Mouse (Mus musculus) kidney, embryonic 15.5 days (tissue): Measurements from ENCODE around the gene Opcml. TPM values are rescaled to one million over a fixed set of nuclear protein-coding genes. Genes with fewer than 3 reads are reported as not detected.

Source experiments
- ATAC-seq: fragments of 200-750 bp; cut with Nextera tagmentation; replicated peaks from 2 replicates; pipeline ENCODE4 v1.8.0; 2017; ENCODE audit warnings: moderate TSS enrichment; ENCODE audit not compliant: low FRiP score
- H3K27ac ChIP-seq: fragments of 300-500 bp; sonication (generic); 2 replicates; pipeline ENCODE4 v1.5.1; 2015; ENCODE audit warnings: mild to moderate bottlenecking, inconsistent platforms
- H3K27me3 ChIP-seq: fragments of 300-500 bp; sonication (generic); 2 replicates; pipeline ENCODE4 v1.6.1; 2015; ENCODE audit warnings: inconsistent platforms
- H3K36me3 ChIP-seq: fragments of 300-500 bp; sonication (generic); 2 replicates; pipeline ENCODE4 v1.6.1; 2015; ENCODE audit warnings: inconsistent platforms
- H3K4me1 ChIP-seq: fragments of 300-500 bp; sonication (generic); 2 replicates; pipeline ENCODE4 v1.6.1; 2015; ENCODE audit warnings: inconsistent platforms
- H3K4me2 ChIP-seq: fragments of 300-500 bp; sonication (generic); 2 replicates; pipeline ENCODE4 v1.6.1; 2015; ENCODE audit warnings: moderate library complexity, mild to moderate bottlenecking, inconsistent platforms
- H3K4me3 ChIP-seq: fragments of 300-500 bp; sonication (generic); replicated peaks from 2 replicates; pipeline ENCODE4 v1.5.1; 2015; ENCODE audit warnings: mild to moderate bottlenecking, inconsistent platforms
- H3K9ac ChIP-seq: fragments of 300-500 bp; sonication (generic); 2 replicates; pipeline ENCODE4 v1.6.1; 2015; ENCODE audit warnings: mild to moderate bottlenecking, inconsistent platforms
- H3K9me3 ChIP-seq: fragments of 300-500 bp; sonication (generic); replicated peaks from 2 replicates; pipeline ENCODE4 v1.6.1; 2016; ENCODE audit warnings: inconsistent platforms
- WGBS: fragments of 180-500 bp; shearing (Covaris S2); methylation state at CpG from one replicate; pipeline ENCODE4 v1.1.7; 2015; ENCODE audit warnings: mixed read lengths; 5-methylcytosine and 5-hydroxymethylcytosine counted together
- microRNA-seq: library from miRNA; unstranded; fragments of <30 nt; microRNA quantifications from one replicate; pipeline ENCODE4, GENCODE M21; 2016
- polyA plus RNA-seq: library from polyadenylated mRNA; unstranded; fragments of >200 nt; fragmentation: Nextera tagmentation; extraction: Ambion mirVana; gene quantifications from 2 replicates; pipeline ENCODE4 v1.2.1, GENCODE M21; 2015

The Opcml gene
- polyA plus RNA-seq, 1 experiment from 2014 or later: 1.5 TPM

- Histone ChIP-seq H3K9ac (no peak overlapping the region), H3K27ac (no peak overlapping the region), H3K36me3 (no peaks in the 10 kb centered on the region), H3K9me3 (no peaks in the 10 kb centered on the region), H3K27me3 (no peaks in the 10 kb centered on the region), H3K4me2 (no peak overlapping the region), H3K4me3 (no peak overlapping the region), H3K4me1 (no peaks in the 10 kb centered on the region)
- 72% methylated on average over 6 of the region's 6 CpGs for WGBS
- no peak for ATAC-seq
These were observed 1146.6 kb downstream of the Opcml start for GRCm38 (mm10) chr9:28937163-28937562.

DNA sequence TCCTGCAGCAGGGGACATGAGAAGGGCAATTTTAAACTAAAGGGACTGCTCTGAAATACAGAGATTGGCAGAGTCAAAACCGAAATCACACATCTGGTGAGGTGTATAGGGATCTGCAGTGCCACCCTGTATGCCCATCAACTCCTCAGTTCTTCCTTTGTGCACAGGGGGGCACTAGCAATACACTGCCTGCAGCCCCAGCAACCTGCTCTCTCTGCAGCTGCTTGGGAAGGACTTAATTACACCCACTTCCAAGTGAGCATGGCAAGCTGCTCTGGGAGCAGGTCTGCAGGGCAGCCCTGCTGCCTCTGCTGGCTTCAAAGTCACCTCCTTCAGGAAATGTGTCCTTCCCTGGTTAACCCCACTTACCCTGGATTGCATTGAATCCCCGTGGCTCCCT, 1147.4 kb downstream of the Opcml start:
- Histone ChIP-seq H3K4me2 (no peak overlapping the region), H3K27ac (no peak overlapping the region), H3K9ac (no peak overlapping the region), H3K4me1 (no peaks in the 10 kb centered on the region), H3K9me3 (no peaks in the 10 kb centered on the region), H3K36me3 (no peaks in the 10 kb centered on the region), H3K4me3 (no peak overlapping the region), H3K27me3 (no peaks in the 10 kb centered on the region)
- no peak for ATAC-seq
- 65% methylated on average over 2 of the region's 2 CpGs for WGBS

DNA sequence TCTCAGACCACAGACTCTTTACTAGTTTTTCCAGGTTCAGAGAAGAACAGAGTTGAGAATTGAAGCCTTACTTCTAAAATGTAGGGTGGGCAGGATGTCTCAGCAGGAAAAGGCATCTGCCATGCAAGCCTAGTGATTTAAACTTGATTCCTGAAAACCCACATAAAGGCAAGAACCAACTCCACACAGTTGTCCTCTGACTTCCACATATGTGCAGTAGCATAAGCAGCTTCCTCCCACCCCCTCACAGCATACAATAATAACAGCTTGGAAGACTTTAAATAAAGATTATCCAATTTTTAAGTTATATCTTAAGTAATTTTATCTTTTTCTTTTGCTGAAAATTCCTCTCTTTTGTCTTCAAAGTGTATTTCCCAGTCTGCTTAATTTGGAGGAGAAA, 1150.3 kb downstream of the Opcml start:
- Histone ChIP-seq H3K4me2 (no peak overlapping the region), H3K4me3 (no peak overlapping the region), H3K9me3 (no peaks in the 10 kb centered on the region), H3K4me1 (no peaks in the 10 kb centered on the region), H3K9ac (no peak overlapping the region), H3K27me3 (no peaks in the 10 kb centered on the region), H3K36me3 (no peaks in the 10 kb centered on the region), H3K27ac (no peak overlapping the region)
- ATAC-seq: no peak

- H3K4me3 ChIP-seq: no peak overlapping the region
- ATAC-seq: no peak
These were observed 1178.9 kb downstream of the Opcml start for GRCm38 (mm10) chr9:28969455-28969854.

More at GRCm38 (mm10) chr9:28969455-28969854, 1178.9 kb downstream of the Opcml start:
- Histone ChIP-seq H3K4me2 (no peak overlapping the region), H3K4me1 (no peaks in the 10 kb centered on the region), H3K27me3 (no peaks in the 10 kb centered on the region), H3K27ac (no peak overlapping the region), H3K36me3 (no peaks in the 10 kb centered on the region), H3K9me3 (no peaks in the 10 kb centered on the region), H3K9ac (no peak overlapping the region)
- 14% methylated on average over 1 of the region's 1 CpGs for WGBS

Small RNA genes within 50 kb of the gene (microRNA-seq; reads per million reads assigned to microRNA genes)
- not detected for gene Gm44316
